Mouse (Mus musculus) embryonic fibroblast, embryonic 13.5 days (primary cell): ENCODE results near the gene Ppp1r9a.

Experiments used
- CTCF ChIP-seq: IDR thresholded peaks from 2 replicates; pipeline ENCODE4 v1.5.1; 2011; ENCODE audit warnings: mild to moderate bottlenecking, control low read depth, low read length, moderate library complexity, borderline replicate concordance; ENCODE audit not compliant: insufficient read depth
- POLR2A ChIP-seq: IDR thresholded peaks from 2 replicates; pipeline ENCODE4 v1.6.1; 2011; ENCODE audit warnings: low read depth, mild to moderate bottlenecking, control low read depth, low read length, moderate library complexity

GRCm38 (mm10) chr6:5180645-5181044 is 277.9 kb downstream of the Ppp1r9a start:
- TF ChIP-seq POLR2A (no peak), CTCF (no peak)
